ENCODE assay signal across 8 mouse cellular contexts in the genomic region with DNA sequence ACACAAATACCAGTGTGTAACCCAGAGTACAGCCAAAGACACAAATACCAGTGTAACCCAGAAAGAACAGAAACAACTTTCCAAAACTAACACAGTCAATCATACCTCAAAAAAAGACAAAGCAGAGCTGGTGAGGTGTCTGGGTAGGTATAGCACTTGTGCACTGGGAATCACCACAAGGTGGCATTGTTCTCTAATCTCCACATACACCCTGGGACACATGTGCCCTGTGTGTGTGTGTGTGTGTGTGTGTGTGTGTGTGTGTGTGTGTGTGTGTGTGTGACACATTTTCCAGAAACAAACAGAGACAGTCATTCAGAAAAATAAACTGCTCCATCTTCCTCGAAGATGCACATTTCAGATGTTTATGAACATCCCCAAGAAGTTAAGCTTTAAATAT. TPM values are rescaled to one million over a fixed set of nuclear protein-coding genes. Genes with fewer than 3 reads are reported as not detected.
DNase-seq lines count a peak whose midpoint lies in the region; ATAC-seq lines count a peak whose summit lies in the region.
"Had no signal": no experiment of that assay in that cellular context is flagged by ENCODE, and none has a peak within 500 bp of the region (broad histone marks: within the 10 kb centered on the region; RNA-seq: fewer than 3 reads in every experiment).

No protein-coding gene starts in this region.

- no peaks in the 10 kb centered on the region for H3K9me3 ChIP-seq in midbrain, embryonic 12.5 days
- H3K9me3 ChIP-seq in midbrain, embryonic 16.5 days (replicated peaks; ENCODE audit: control insufficient read depth, low read length, poor library complexity, severe bottlenecking): no peaks in the 10 kb centered on the region

- no peak overlapping the region for H3K27ac ChIP-seq in midbrain, embryonic 12.5 days (replicated peaks)
- no peak overlapping the region for H3K27ac ChIP-seq in midbrain, embryonic 16.5 days (ENCODE audit: low read length)

- no peak overlapping the region for H3K4me3 ChIP-seq in midbrain, embryonic 12.5 days
- no peak overlapping the region for H3K4me3 ChIP-seq in midbrain, embryonic 16.5 days (ENCODE audit: low read depth, low read length)

- H3K9ac ChIP-seq in midbrain, embryonic 12.5 days (replicated peaks): no peak overlapping the region
- H3K9ac ChIP-seq in midbrain, embryonic 16.5 days (ENCODE audit: low read depth, low read length): no peak overlapping the region

- 0 out of 2 replicates have a peak, but pooled peaks have one; percentile 66 for ATAC-seq in midbrain, embryonic 12.5 days (ENCODE audit: low FRiP score, low read depth)
- ATAC-seq in midbrain, embryonic 16.5 days: no peak
- ATAC-seq in inflammation-experienced regulatory T-cells, adult 6 months: peak; percentile 79

- H3K36me3 ChIP-seq in midbrain, embryonic 12.5 days: no peaks in the 10 kb centered on the region
- H3K36me3 ChIP-seq in midbrain, embryonic 16.5 days (ENCODE audit: control insufficient read depth, insufficient read depth, low read length): no peaks in the 10 kb centered on the region

- 68% methylated on average over 1 of the region's 1 CpGs for WGBS in midbrain, embryonic 12.5 days
- 81% methylated on average over 1 of the region's 1 CpGs for WGBS in midbrain, embryonic 16.5 days

- no peaks in the 10 kb centered on the region for H3K4me1 ChIP-seq in midbrain, embryonic 12.5 days
- H3K4me1 ChIP-seq in midbrain, embryonic 16.5 days (ENCODE audit: control insufficient read depth, insufficient read depth, low read length): no peaks in the 10 kb centered on the region

- DNase-seq in T-cell, adult 2 months (ENCODE audit: low spot score): peak; percentile 70
- DNase-seq in thymus, postnatal 14 days: peak; percentile 82
- no peak for DNase-seq in adrenal gland, adult 2 months
- DNase-seq in cerebellum, adult 9-10 months: no peak
- DNase-seq: layer of hippocampus, postnatal 36 days had no signal

- H3K27me3 ChIP-seq in midbrain, embryonic 12.5 days: no peaks in the 10 kb centered on the region
- H3K27me3 ChIP-seq in midbrain, embryonic 16.5 days (ENCODE audit: control insufficient read depth, insufficient read depth, low read depth, low read length): no peaks in the 10 kb centered on the region

- no peak overlapping the region for H3K4me2 ChIP-seq in midbrain, embryonic 12.5 days (replicated peaks)
- H3K4me2 ChIP-seq in midbrain, embryonic 16.5 days (ENCODE audit: low read length): no peak overlapping the region

RNA-seq across cellular contexts. Expression of a gene that starts 9.1 kb away (rescaled TPM):
- polyA plus RNA-seq in midbrain, embryonic 12.5 days (2016; fragmentation: Nextera tagmentation; extraction: Ambion mirVana): not detected in 2 replicates
- not detected in 2 replicates for polyA plus RNA-seq in midbrain, embryonic 16.5 days (2015; fragmentation: Nextera tagmentation; extraction: Ambion mirVana)
- polyA plus RNA-seq in inflammation-experienced regulatory T-cells, adult 6 months (2017; shearing (Covaris generic)): 100 to 1,000 TPM; 183 to 507 (median 400) TPM
- total RNA-seq in adrenal gland, adult 2 months (2021): under 1 TPM; 0.35 to 0.90 TPM
- 0.09 TPM in 1 of 2 replicates, not detected in the other for polyA plus RNA-seq in adrenal gland, adult 2 months (2012; rRNA removed)

RNA-seq across cellular contexts. Expression of a gene that starts 33.5 kb away (rescaled TPM):
- 11.6 and 14.8 TPM in 2 replicates for polyA plus RNA-seq in midbrain, embryonic 12.5 days (2016; fragmentation: Nextera tagmentation; extraction: Ambion mirVana)
- polyA plus RNA-seq in midbrain, embryonic 16.5 days (2015; fragmentation: Nextera tagmentation; extraction: Ambion mirVana): 1.9 and 2.8 TPM in 2 replicates
- polyA plus RNA-seq in inflammation-experienced regulatory T-cells, adult 6 months (2017; shearing (Covaris generic)): not detected
- 1 to 10 TPM in 1 of 2 experiments, under 1 TPM in 1; 0.61 to 1.1 TPM for total RNA-seq in adrenal gland, adult 2 months (2021)
- polyA plus RNA-seq in adrenal gland, adult 2 months (2012; rRNA removed): 0.08 TPM in 1 of 2 replicates, not detected in the other

Comparison
In these comparisons a context has a peak if more than half of its experiments do, and no peak if none do; other contexts are left out.
1. DNase-seq: peak in T-cell, adult 2 months (single experiment) and thymus, postnatal 14 days (single experiment); none in adrenal gland, adult 2 months (single experiment) and cerebellum, adult 9-10 months (single experiment).
2. RNA of a gene that starts 9.1 kb away (polyA plus RNA-seq): 183 to 507 TPM in inflammation-experienced regulatory T-cells, adult 6 months; not detected in midbrain, embryonic 12.5 days, 0.09 TPM in adrenal gland, adult 2 months and not detected in midbrain, embryonic 16.5 days; every median in the first group is over 100 times any median in the second.